Mouse (Mus musculus) layer of hippocampus, adult 6 months (tissue): ENCODE data around the gene Prl8a2. TPM values are rescaled to one million over a fixed set of nuclear protein-coding genes. Genes with fewer than 3 reads are reported as not detected.

Experiments used
- long read RNA-seq, 2 experiments: library from polyadenylated mRNA; unstranded; transcript quantifications; one replicate each; pipeline ENCODE4 v2.0.0; 2019 to 2020
- polyA plus RNA-seq: library from polyadenylated mRNA; unstranded; fragments of <200 nt; fragmentation: Nextera tagmentation; gene quantifications from 2 replicates; pipeline ENCODE4 v1.2.3, GENCODE M21; 2021

Gene Prl8a2
- polyA plus RNA-seq: not detected in 2 replicates
- long read RNA-seq, experiment 1: 0 reads
- long read RNA-seq, experiment 2: 0 reads

DNA sequence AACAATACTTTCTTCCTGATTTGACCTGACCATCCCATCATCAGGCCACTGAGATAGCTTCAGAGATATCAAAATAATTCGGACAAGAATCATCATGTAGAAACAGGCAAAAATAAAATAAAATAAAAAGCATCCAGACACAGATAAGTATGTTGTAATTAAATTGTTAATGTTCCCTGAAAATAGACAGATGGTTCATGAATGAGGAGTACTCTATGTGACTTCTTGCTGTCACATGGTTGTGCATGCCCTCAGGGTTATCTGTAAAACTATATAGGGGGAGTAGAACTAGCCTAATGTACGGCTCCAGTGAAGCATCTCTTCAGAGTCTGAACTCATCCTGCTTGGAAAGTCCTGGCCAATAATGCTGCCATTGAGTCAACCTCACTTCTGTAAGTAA, at the start of gene Prl8a2:
Prl8a2 (plus strand) TSS at position 301 of the 400 bp plus-strand sequence.

GRCm38 (mm10) chr13:27312334-27313225, 32.9 kb upstream of the Prl8a2 start, which contains the start of gene Prl6a1:
Gene Prl6a1, plus strand, starts transcription at chr13:27312627.

DNA sequence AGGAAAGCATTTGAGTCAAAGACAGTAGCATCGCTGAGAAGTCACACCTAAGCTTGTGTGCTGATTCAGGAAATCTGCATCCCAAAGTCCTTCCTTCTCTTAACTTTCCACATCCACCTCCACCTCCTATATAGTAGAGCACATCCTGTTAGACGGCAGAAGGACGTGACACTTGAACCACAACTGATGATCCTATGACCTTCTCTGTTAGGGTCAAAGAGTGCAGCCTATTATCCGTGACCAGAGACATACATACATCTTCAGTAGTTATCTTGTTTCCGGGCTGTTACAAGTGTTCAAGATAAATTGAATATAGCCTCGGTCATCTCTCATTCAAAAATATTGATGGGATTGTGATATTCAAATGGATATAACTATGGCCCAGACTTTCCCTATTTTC, 45.3 kb downstream of the Prl8a2 start, which contains the start of gene Prl2b1:
Prl2b1 (minus strand) TSS at position 101 of the 400 bp plus-strand sequence.

Other genes starting within 250 kb of the Prl8a2 start
- not detected in 2 replicates for gene Prl3d2, start 224.0 kb upstream of the Prl8a2 start, polyA plus RNA-seq
- gene Prl3d3, start 188.9 kb upstream of the Prl8a2 start, polyA plus RNA-seq: not detected in 2 replicates
- gene Prl3c1, start 149.0 kb upstream of the Prl8a2 start, polyA plus RNA-seq: not detected in 2 replicates
- not detected in 2 replicates for gene Prl3b1, start 103.8 kb upstream of the Prl8a2 start, polyA plus RNA-seq
- gene Prl3a1, start 86.2 kb upstream of the Prl8a2 start, polyA plus RNA-seq: not detected in 2 replicates
- not detected in 2 replicates for gene Prl6a1, start 33.0 kb upstream of the Prl8a2 start, polyA plus RNA-seq
- gene Prl2b1, start 45.2 kb downstream of the Prl8a2 start, polyA plus RNA-seq: not detected in 2 replicates
- not detected in 2 replicates for gene Prl8a6, start 93.0 kb downstream of the Prl8a2 start, polyA plus RNA-seq
- not detected in 2 replicates for gene Prl8a8, start 167.5 kb downstream of the Prl8a2 start, polyA plus RNA-seq
- gene Prl8a9, start 218.9 kb downstream of the Prl8a2 start, polyA plus RNA-seq: not detected in 2 replicates
- gene Prl8a1, start 236.5 kb downstream of the Prl8a2 start, polyA plus RNA-seq: not detected in 2 replicates